Mouse (Mus musculus): ENCODE results near the gene Celf2. TPM values are rescaled to one million over a fixed set of nuclear protein-coding genes. Genes with fewer than 3 reads are reported as not detected.

The Celf2 gene
- polyA plus RNA-seq, 1 experiment from 2014 or later = 60.7 TPM

DNA sequence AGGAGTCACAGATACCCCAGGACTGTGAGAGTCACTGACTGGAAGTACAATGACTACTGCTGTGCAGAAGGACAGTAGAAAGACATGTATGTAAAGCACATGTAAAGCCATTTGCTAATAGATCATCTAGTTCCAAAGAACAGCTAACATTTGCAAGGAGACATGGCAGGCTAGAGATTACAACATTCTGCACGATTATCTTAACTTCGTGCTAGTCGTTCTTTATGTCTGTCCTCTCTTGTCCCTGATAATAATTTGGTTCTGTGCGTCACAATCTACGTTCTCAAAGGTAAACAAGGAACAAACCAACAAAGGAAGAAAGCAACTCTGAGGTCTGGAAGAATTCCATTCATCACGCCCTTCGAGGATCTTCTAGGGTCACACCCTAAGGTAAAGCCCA lies 805.0 kb downstream of the Celf2 start:
- WGBS = 88% methylated on average over 7 of the region's 7 CpGs

DNA sequence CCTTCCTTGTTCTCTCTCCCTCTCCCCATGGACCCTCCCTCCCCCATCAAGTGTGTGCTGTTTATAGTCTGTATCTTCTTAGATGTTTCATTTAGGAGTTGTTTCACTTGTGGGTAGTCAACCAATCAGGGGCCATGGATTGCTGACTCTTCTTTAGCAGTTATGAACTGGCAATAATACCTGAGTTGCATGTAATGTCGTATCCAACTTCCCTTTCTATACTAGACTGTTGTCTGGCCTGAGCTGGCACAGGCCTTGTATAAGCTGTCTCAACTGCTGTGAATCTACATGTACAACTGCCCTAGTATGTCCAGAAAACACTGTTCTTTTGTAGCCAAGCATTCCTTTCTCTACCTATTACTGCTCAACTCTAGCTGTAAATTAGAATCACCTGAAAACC lies 813.0 kb downstream of the Celf2 start:
- H3K9ac ChIP-seq = no peak overlapping the region
- ATAC-seq (ENCODE audit: insufficient number of reproducible peaks, low FRiP score, low TSS enrichment, low read depth) = no peak
- WGBS = 82% methylated on average over 1 of the region's 1 CpGs
- no peaks in the 10 kb centered on the region for H3K36me3 ChIP-seq
- H3K4me1 ChIP-seq = no peaks in the 10 kb centered on the region
- H3K9me3 ChIP-seq = no peaks in the 10 kb centered on the region
- no peak overlapping the region for H3K27ac ChIP-seq
- H3K4me2 ChIP-seq = no peak overlapping the region
- no peak overlapping the region for H3K4me3 ChIP-seq
- H3K27me3 ChIP-seq = no peaks in the 10 kb centered on the region

More for the DNA sequence above, 805.0 kb downstream of the Celf2 start:
- no peak for ATAC-seq (ENCODE audit: insufficient number of reproducible peaks, low FRiP score, low TSS enrichment, low read depth)
- H3K36me3 ChIP-seq = no peaks in the 10 kb centered on the region
- H3K9me3 ChIP-seq = no peaks in the 10 kb centered on the region
- no peak overlapping the region for H3K27ac ChIP-seq
- H3K4me3 ChIP-seq = no peak overlapping the region
- H3K4me1 ChIP-seq = peaks cover 6% of the 10 kb centered on the region; the same call in 1 of the 2 replicates
- no peaks in the 10 kb centered on the region for H3K27me3 ChIP-seq
- H3K9ac ChIP-seq = no peak overlapping the region
- H3K4me2 ChIP-seq = no peak overlapping the region

DNA sequence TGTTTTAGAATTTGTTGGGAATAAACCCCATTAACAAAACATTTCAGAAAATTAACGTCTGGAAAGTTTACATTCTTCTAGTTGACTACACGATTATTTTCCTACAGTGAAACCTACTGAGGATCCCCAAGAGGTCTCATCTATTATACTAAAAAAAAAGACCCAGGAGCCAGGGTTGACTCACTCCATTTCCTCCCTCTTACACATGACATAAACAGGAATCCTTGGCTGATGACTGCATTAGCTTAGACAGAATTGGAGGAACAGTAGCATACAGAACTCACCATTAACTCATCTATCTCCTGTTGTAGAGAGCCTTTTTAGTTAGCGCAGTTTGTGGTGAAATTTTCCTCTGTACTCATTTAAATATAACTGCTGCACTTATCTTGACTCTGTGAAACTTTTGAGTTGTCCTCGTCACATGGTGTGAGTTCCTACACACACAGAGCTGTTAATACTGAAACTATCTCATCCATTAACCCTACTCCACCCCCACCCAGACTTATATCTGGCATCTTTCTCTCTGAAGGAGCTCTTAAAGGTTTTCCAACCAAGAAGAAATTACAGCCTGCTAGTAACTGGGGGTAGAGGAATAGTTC lies 813.9 kb downstream of the Celf2 start:
- Histone ChIP-seq H3K4me3 (no peak overlapping the region), H3K9ac (no peak overlapping the region), H3K36me3 (no peaks in the 10 kb centered on the region), H3K9me3 (no peaks in the 10 kb centered on the region), H3K27me3 (no peaks in the 10 kb centered on the region), H3K27ac (no peak overlapping the region), H3K4me2 (no peak overlapping the region), H3K4me1 (no peaks in the 10 kb centered on the region)
- no peak for ATAC-seq (ENCODE audit: insufficient number of reproducible peaks, low FRiP score, low TSS enrichment, low read depth)
- WGBS = 70% methylated on average over 4 of the region's 4 CpGs

DNA sequence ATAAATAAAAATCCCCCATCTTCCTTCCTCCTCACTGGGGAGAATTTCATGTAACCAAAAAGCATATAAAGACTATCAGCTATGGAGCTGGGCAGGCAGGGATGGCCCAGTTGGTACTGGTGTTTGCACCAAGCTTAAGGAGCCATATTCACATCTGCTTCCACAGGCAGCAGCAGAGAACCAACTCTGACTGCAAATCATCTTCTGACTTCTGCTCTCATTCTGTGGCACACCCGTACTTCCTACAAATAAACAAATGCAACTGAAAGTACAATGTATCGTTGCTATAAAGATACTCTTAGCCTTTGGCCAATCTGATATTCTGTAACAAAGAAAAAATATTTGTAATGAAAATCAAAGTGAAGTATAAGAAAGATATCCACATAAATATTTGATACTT lies 819.7 kb downstream of the Celf2 start:
- 82% methylated on average over 2 of the region's 2 CpGs for WGBS
- Histone ChIP-seq H3K27me3 (no peaks in the 10 kb centered on the region), H3K4me3 (no peak overlapping the region), H3K4me2 (no peak overlapping the region), H3K9ac (no peak overlapping the region), H3K4me1 (no peaks in the 10 kb centered on the region), H3K9me3 (no peaks in the 10 kb centered on the region), H3K27ac (no peak overlapping the region), H3K36me3 (no peaks in the 10 kb centered on the region)
- no peak for ATAC-seq (ENCODE audit: insufficient number of reproducible peaks, low FRiP score, low TSS enrichment, low read depth)

DNA sequence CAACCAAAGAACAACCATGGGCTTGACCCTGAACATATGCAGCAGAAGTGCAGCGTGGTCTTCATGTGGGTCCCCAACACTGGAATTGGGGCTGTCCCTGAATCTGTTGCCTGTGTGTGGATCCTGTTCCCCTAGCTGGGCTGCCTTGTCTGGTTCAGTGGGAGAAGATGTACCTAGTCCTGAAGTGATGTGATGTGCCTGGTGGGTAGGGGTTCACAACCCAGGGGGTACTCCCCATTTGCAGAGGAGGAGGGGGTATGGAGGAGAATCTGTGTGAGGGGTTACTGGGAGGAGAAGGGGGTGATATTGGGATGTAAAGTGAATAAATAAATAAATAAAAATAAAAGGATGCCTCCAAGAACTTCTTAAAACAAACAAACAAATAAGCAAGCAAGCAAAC lies 831.1 kb downstream of the Celf2 start:
- no peak overlapping the region for H3K4me3 ChIP-seq
- 90% methylated on average over 1 of the region's 1 CpGs for WGBS
- no peak overlapping the region for H3K9ac ChIP-seq
- no peaks in the 10 kb centered on the region for H3K9me3 ChIP-seq
- ATAC-seq (ENCODE audit: insufficient number of reproducible peaks, low FRiP score, low TSS enrichment, low read depth) = no peak
- H3K4me2 ChIP-seq = no peak overlapping the region
- no peaks in the 10 kb centered on the region for H3K36me3 ChIP-seq
- no peaks in the 10 kb centered on the region for H3K27me3 ChIP-seq
- no peak overlapping the region for H3K27ac ChIP-seq
- H3K4me1 ChIP-seq = no peaks in the 10 kb centered on the region

DNA sequence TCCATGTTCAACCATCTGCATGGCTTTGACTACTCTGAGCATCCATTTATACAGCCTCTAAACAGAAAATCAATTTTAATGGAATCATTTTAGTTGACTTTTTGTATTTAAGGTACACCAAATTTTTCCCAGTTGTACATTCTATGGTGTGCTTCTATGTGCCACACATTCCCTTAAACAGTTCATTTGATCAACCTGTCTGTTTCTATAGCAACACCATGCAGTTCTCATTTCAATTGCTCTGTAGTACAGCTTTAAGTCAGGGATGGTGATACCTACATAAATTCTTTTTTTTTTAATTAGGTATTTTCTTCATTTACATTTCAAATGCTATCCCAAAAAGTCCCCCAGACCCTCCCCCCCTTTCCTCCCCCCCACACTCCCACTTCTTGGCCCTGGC lies 831.9 kb downstream of the Celf2 start:
- Histone ChIP-seq H3K27ac (no peak overlapping the region), H3K9me3 (no peaks in the 10 kb centered on the region), H3K27me3 (no peaks in the 10 kb centered on the region), H3K4me2 (no peak overlapping the region), H3K9ac (no peak overlapping the region), H3K36me3 (no peaks in the 10 kb centered on the region), H3K4me3 (no peak overlapping the region), H3K4me1 (no peaks in the 10 kb centered on the region)
- no peak for ATAC-seq (ENCODE audit: insufficient number of reproducible peaks, low FRiP score, low TSS enrichment, low read depth)

DNA sequence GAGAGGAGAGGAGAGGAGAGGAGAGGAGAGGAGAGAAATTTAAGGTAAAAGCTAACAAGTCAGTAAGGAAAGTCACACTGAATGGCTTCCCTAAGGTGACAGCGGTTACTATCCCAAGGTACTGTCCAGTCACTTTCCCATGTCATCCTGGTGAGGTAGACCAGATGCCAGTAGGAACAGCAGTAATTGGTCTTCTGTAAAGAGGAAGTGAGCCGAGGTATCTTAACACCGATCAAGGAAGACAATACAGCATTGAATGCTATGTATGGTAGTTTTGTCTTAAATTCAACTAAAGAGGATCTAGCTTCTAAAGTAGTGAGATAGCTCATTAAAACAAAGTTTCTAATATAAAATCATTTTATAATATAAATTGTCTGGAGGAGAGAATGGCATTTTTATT lies 835.0 kb downstream of the Celf2 start:
- Histone ChIP-seq H3K4me3 (no peak overlapping the region), H3K9me3 (no peaks in the 10 kb centered on the region), H3K4me2 (no peak overlapping the region), H3K27me3 (no peaks in the 10 kb centered on the region), H3K9ac (no peak overlapping the region), H3K27ac (no peak overlapping the region), H3K4me1 (no peaks in the 10 kb centered on the region), H3K36me3 (no peaks in the 10 kb centered on the region)
- 87% methylated on average over 3 of the region's 3 CpGs for WGBS
- no peak for ATAC-seq (ENCODE audit: insufficient number of reproducible peaks, low FRiP score, low TSS enrichment, low read depth)

DNA sequence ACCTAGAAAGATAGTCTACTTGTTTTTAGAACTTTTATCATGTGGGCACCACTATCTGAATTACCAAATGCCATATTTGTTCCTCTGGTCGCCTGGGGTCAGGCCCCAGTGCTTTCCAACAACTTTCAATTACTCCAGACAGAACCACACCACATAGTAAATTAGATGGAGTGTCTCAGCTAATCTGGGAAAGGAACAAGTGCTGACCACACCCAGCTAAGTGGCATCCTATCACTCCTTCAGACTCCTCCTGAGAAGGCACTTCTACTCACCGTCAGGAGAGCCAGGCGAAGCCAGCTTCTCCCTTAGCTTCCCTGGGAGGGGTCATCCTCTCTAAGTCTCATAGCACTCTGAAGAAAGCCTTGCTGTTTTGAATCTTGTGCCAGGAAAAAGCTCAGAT lies 835.9 kb downstream of the Celf2 start:
- WGBS = 80% methylated on average over 3 of the region's 3 CpGs
- H3K9me3 ChIP-seq = no peaks in the 10 kb centered on the region
- H3K4me3 ChIP-seq = no peak overlapping the region
- no peaks in the 10 kb centered on the region for H3K36me3 ChIP-seq
- no peak overlapping the region for H3K27ac ChIP-seq
- H3K4me1 ChIP-seq = no peaks in the 10 kb centered on the region
- no peak for ATAC-seq (ENCODE audit: insufficient number of reproducible peaks, low FRiP score, low TSS enrichment, low read depth)
- H3K4me2 ChIP-seq = no peak overlapping the region
- H3K27me3 ChIP-seq = no peaks in the 10 kb centered on the region
- no peak overlapping the region for H3K9ac ChIP-seq

DNA sequence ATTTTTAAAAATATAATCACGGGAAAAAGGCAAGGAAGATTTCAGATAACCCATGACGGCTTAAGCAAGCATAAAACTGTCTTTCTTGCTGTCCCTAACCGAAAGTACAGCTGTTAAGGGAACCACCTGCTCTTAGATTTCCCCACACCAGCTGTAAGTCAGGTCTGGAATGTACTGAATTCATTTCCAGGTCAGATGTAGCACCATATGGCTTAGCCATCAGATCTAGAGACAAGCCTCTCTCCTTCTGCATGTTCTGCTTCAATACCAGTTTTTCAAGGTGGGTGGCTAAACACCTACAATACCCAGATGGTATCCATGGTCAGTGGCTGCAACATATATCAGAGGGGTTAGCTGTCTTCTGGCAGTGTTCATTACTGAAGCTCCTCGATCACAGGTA lies 841.8 kb downstream of the Celf2 start:
- WGBS = 55% methylated on average over 4 of the region's 4 CpGs
- no peaks in the 10 kb centered on the region for H3K27me3 ChIP-seq
- H3K4me3 ChIP-seq = no peak overlapping the region
- no peaks in the 10 kb centered on the region for H3K4me1 ChIP-seq
- no peak for ATAC-seq (ENCODE audit: insufficient number of reproducible peaks, low FRiP score, low TSS enrichment, low read depth)
- no peak overlapping the region for H3K9ac ChIP-seq
- no peak overlapping the region for H3K4me2 ChIP-seq
- no peaks in the 10 kb centered on the region for H3K9me3 ChIP-seq
- H3K27ac ChIP-seq = no peak overlapping the region
- no peaks in the 10 kb centered on the region for H3K36me3 ChIP-seq

DNA sequence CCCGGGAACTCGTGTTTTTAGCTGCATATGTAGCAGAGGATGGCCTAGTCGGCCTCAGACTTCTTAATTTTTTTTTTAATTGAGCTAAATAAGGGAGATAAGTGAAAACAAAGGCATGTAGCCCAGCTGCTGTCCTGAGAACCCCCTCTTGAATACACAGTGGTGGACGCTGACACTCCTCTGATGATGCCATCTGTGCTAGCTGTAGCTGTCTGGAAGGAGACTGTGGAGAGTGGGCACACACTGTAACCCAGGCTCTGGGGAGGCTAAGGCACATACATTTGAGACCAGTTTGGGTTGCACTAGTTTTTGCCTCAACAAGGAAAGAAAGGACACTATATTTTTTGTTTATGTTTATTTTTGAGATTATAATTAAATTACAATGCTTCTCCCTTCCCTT lies 849.5 kb downstream of the Celf2 start:
- no peak for ATAC-seq (ENCODE audit: insufficient number of reproducible peaks, low FRiP score, low TSS enrichment, low read depth)
- H3K4me1 ChIP-seq = no peaks in the 10 kb centered on the region
- H3K27ac ChIP-seq = no peak overlapping the region
- no peak overlapping the region for H3K4me2 ChIP-seq
- no peak overlapping the region for H3K4me3 ChIP-seq
- H3K9ac ChIP-seq = no peak overlapping the region
- 76% methylated on average over 4 of the region's 4 CpGs for WGBS
- H3K9me3 ChIP-seq = no peaks in the 10 kb centered on the region
- H3K27me3 ChIP-seq = no peaks in the 10 kb centered on the region
- no peaks in the 10 kb centered on the region for H3K36me3 ChIP-seq

DNA sequence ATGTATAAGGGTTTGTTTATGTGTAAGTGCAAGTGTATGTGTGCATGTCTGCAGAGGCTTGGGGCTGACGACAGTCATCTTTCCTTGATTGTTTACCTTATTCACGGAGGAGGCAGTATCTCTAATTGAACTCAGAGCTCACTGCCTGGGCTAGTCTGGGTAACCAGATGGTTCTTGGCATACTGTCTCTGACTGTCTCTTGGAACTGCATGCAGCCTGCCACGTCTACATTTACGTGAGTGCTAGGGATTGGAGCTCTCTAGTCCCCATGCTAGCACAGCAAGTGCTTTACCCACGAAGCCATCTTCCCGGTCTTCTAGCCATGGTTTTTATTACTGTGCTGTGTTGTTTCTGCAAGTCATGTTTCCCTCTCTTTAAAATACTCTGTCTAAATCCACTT lies 855.6 kb downstream of the Celf2 start:
- H3K4me2 ChIP-seq = no peak overlapping the region
- H3K4me3 ChIP-seq = no peak overlapping the region
- no peaks in the 10 kb centered on the region for H3K9me3 ChIP-seq
- 58% methylated on average over 6 of the region's 6 CpGs for WGBS
- no peak overlapping the region for H3K27ac ChIP-seq
- ATAC-seq (ENCODE audit: insufficient number of reproducible peaks, low FRiP score, low TSS enrichment, low read depth) = no peak
- H3K9ac ChIP-seq = no peak overlapping the region
- H3K4me1 ChIP-seq = no peaks in the 10 kb centered on the region
- no peaks in the 10 kb centered on the region for H3K36me3 ChIP-seq
- no peaks in the 10 kb centered on the region for H3K27me3 ChIP-seq

DNA sequence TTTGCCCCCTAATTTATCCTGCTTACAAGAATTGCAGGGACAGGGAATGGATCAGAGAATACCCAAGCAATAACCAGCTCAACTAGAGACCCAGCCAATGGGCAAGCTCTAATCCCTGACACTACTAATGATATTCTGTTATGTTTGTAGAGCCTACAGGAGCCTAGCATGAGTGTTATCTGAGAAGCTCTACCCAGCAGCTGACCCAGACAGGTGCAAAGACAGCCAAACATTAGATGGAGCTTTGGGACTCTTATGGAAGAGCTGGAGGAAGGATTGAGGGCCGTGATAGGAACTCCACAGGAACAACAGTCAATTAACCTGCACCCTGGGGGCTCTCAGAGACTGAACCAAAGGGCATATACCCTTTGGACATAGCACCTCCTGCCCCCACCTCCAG lies 857.7 kb downstream of the Celf2 start:
- H3K27ac ChIP-seq = no peak overlapping the region
- ATAC-seq (ENCODE audit: insufficient number of reproducible peaks, low FRiP score, low TSS enrichment, low read depth) = no peak

DNA sequence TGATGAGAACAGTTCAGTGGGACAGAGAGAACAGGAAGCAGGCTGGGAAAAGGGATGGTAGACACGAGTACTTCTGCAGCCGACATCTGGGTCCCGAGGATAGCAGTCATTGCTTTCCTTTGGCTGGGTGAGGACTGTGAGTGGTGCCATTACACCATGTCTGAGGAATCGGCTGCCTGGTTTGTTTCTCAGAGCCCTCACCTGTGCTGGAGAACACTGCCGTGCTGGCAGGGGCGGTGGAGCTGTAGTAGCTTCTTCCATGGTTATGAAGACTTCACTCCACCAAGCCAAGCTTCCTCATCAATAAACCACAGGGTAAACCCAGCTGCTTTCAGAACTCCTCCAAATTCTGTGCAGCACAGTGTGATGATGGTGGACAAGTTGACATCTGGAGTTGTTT lies 860.5 kb downstream of the Celf2 start:
- H3K9me3 ChIP-seq = no peaks in the 10 kb centered on the region
- H3K4me1 ChIP-seq = no peaks in the 10 kb centered on the region
- no peaks in the 10 kb centered on the region for H3K36me3 ChIP-seq
- H3K9ac ChIP-seq = no peak overlapping the region
- H3K4me2 ChIP-seq = no peak overlapping the region
- no peaks in the 10 kb centered on the region for H3K27me3 ChIP-seq
- no peak overlapping the region for H3K4me3 ChIP-seq
- 73% methylated on average over 6 of the region's 6 CpGs for WGBS
- H3K27ac ChIP-seq = no peak overlapping the region
- no peak for ATAC-seq (ENCODE audit: insufficient number of reproducible peaks, low FRiP score, low TSS enrichment, low read depth)

More for the DNA sequence above, 857.7 kb downstream of the Celf2 start:
- Histone ChIP-seq H3K4me3 (no peak overlapping the region), H3K9me3 (no peaks in the 10 kb centered on the region), H3K36me3 (no peaks in the 10 kb centered on the region), H3K4me1 (no peaks in the 10 kb centered on the region), H3K27me3 (no peaks in the 10 kb centered on the region), H3K9ac (no peak overlapping the region), H3K4me2 (no peak overlapping the region)
- 54% methylated on average over 1 of the region's 1 CpGs for WGBS
